Mouse (Mus musculus): ENCODE measurements around the gene Cited2. TPM values are rescaled to one million over a fixed set of nuclear protein-coding genes. Genes with fewer than 3 reads are reported as not detected.

Cited2 gene
- polyA plus RNA-seq, 1 experiment from 2014 or later, result 94.8 TPM

DNA sequence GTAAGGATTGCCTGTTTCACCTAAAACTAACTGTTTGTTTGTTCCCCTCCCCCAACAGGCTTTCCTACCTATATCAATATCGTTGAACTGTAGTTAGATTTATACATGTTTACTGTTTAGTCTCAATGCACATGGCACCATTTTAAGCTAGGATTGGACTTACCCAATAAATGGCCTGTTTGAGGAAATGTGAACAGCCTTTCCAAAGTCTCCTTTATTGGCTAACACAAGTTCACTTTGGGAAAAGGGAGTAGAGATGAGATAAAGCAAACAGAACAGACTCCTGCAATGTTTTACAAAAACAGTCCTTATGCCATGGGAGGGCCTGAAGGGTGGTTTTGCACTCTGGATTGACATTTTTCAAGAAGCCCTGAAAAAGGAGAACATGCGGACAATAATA lies 41.6 kb upstream of the Cited2 start:
- TF ChIP-seq CTCF (IDR thresholded peaks at IDR 0.05; ENCODE audit: low read depth), result no peak
- no peaks in the 10 kb centered on the region for H3K27me3 ChIP-seq (ENCODE audit: insufficient read depth, low read length)
- H3K9ac ChIP-seq (ENCODE audit: low read depth, low read length), result no peak overlapping the region
- H3K9me3 ChIP-seq (replicated peaks; ENCODE audit: low read length), result no peaks in the 10 kb centered on the region
- ATAC-seq (replicated peaks; ENCODE audit: low FRiP score, low read depth), result no peak
- H3K4me1 ChIP-seq (replicated peaks; ENCODE audit: insufficient read depth, low read length), result no peaks in the 10 kb centered on the region
- H3K4me2 ChIP-seq (ENCODE audit: low read length), result no peak overlapping the region
- no peak overlapping the region for H3K4me3 ChIP-seq (replicated peaks; ENCODE audit: low read depth, low read length)
- no peak for DNase-seq (ENCODE audit: low spot score)
- 86% methylated on average over 2 of the region's 2 CpGs for WGBS
- no peak overlapping the region for H3K27ac ChIP-seq
- H3K36me3 ChIP-seq (ENCODE audit: insufficient read depth, low read length), result no peaks in the 10 kb centered on the region

DNA sequence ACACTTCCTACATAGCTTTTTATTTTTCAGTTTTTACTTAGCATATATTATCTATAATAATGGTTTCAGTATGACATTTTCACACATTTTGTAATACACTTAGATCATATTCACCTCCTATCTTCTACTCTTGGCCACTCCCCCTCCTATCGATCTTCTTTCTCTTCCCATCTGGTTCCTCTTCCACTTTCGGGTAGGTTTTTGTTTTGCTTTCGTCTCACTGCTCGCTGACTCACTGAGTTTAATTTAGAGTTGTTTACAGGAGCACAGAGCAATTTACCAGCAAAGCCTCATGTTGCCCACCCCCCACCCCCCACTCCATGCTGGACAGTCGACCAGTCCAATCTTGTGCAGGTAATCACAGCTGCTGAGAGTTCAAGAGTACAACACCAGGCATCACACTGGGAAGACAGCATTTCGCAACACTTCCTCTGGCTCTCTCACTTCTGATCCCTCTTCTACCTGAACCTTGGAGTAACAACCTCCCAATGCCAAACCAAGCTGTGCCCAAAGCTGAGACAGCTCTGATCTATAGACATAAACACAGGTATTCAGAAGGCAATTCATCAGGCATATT lies 39.1 kb upstream of the Cited2 start:
- H3K27me3 ChIP-seq (ENCODE audit: insufficient read depth, low read length), result no peaks in the 10 kb centered on the region
- no peak overlapping the region for H3K9ac ChIP-seq (ENCODE audit: low read depth, low read length)
- WGBS, result 42% methylated on average over 6 of the region's 6 CpGs
- no peak overlapping the region for H3K4me2 ChIP-seq (ENCODE audit: low read length)
- H3K4me1 ChIP-seq (replicated peaks; ENCODE audit: insufficient read depth, low read length), result no peaks in the 10 kb centered on the region
- ATAC-seq (replicated peaks; ENCODE audit: low FRiP score, low read depth) (no peak), DNase-seq (ENCODE audit: low spot score) (no peak)
- TF ChIP-seq CTCF (IDR thresholded peaks at IDR 0.05; ENCODE audit: low read depth), result no peak
- no peak overlapping the region for H3K4me3 ChIP-seq (replicated peaks; ENCODE audit: low read depth, low read length)
- H3K9me3 ChIP-seq (replicated peaks; ENCODE audit: low read length), result no peaks in the 10 kb centered on the region
- no peak overlapping the region for H3K27ac ChIP-seq
- no peaks in the 10 kb centered on the region for H3K36me3 ChIP-seq (ENCODE audit: insufficient read depth, low read length)

- H3K4me3 ChIP-seq (replicated peaks; ENCODE audit: low read depth, low read length), result no peak overlapping the region
- no peak for TF ChIP-seq CTCF (IDR thresholded peaks at IDR 0.05; ENCODE audit: low read depth)
- DNase-seq (ENCODE audit: low spot score) (no peak), ATAC-seq (replicated peaks; ENCODE audit: low FRiP score, low read depth) (no peak)
- no peak overlapping the region for H3K9ac ChIP-seq (ENCODE audit: low read depth, low read length)
- no peaks in the 10 kb centered on the region for H3K9me3 ChIP-seq (replicated peaks; ENCODE audit: low read length)
- H3K4me1 ChIP-seq (replicated peaks; ENCODE audit: insufficient read depth, low read length), result no peaks in the 10 kb centered on the region
- 21% methylated on average over 4 of the region's 4 CpGs for WGBS
- no peaks in the 10 kb centered on the region for H3K36me3 ChIP-seq (ENCODE audit: insufficient read depth, low read length)
- no peak overlapping the region for H3K27ac ChIP-seq
- H3K27me3 ChIP-seq (ENCODE audit: insufficient read depth, low read length), result no peaks in the 10 kb centered on the region
- H3K4me2 ChIP-seq (ENCODE audit: low read length), result no peak overlapping the region
These were observed 33.2 kb upstream of the Cited2 start for GRCm38 (mm10) chr10:17689806-17690205.

- Histone ChIP-seq H3K4me1 (replicated peaks; ENCODE audit: insufficient read depth, low read length) (no peaks in the 10 kb centered on the region), H3K27ac (no peak overlapping the region), H3K4me3 (replicated peaks; ENCODE audit: low read depth, low read length) (no peak overlapping the region), H3K9ac (ENCODE audit: low read depth, low read length) (no peak overlapping the region), H3K27me3 (ENCODE audit: insufficient read depth, low read length) (no peaks in the 10 kb centered on the region), H3K4me2 (ENCODE audit: low read length) (no peak overlapping the region), H3K36me3 (ENCODE audit: insufficient read depth, low read length) (no peaks in the 10 kb centered on the region), H3K9me3 (replicated peaks; ENCODE audit: low read length) (no peaks in the 10 kb centered on the region)
- ATAC-seq (replicated peaks; ENCODE audit: low FRiP score, low read depth), result no peak
- no peak for DNase-seq (ENCODE audit: low spot score)
- no peak for TF ChIP-seq CTCF (IDR thresholded peaks at IDR 0.05; ENCODE audit: low read depth)
- 41% methylated on average over 1 of the region's 1 CpGs for WGBS
These were observed 31.3 kb upstream of the Cited2 start for GRCm38 (mm10) chr10:17691709-17692108.

DNA sequence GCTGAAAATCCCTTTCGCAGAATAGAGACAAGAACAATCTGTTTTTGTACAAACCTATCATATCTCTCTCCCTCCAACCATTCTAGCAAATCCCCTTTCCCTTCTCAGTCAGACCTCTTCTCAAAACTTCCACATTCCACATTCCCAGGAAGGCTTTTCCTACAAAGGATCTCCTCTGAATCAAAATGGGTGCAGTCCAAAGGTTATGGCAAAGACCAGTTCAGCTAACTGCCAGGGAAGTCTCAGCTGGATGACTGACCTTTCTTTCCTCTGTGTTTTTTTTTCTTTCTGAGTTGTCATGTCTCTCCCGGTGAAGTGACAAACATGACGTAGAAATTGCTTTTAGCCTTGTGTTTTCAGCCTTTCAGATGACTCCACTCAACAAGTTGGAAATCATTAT lies 27.2 kb upstream of the Cited2 start:
- Histone ChIP-seq H3K9me3 (replicated peaks; ENCODE audit: low read length) (no peaks in the 10 kb centered on the region), H3K36me3 (ENCODE audit: insufficient read depth, low read length) (no peaks in the 10 kb centered on the region), H3K4me1 (replicated peaks; ENCODE audit: insufficient read depth, low read length) (no peaks in the 10 kb centered on the region), H3K4me2 (ENCODE audit: low read length) (no peak overlapping the region), H3K9ac (ENCODE audit: low read depth, low read length) (no peak overlapping the region), H3K27ac (no peak overlapping the region), H3K4me3 (replicated peaks; ENCODE audit: low read depth, low read length) (no peak overlapping the region), H3K27me3 (ENCODE audit: insufficient read depth, low read length) (no peaks in the 10 kb centered on the region)
- TF ChIP-seq CTCF (IDR thresholded peaks at IDR 0.05; ENCODE audit: low read depth), result no peak
- ATAC-seq (replicated peaks; ENCODE audit: low FRiP score, low read depth), result no peak
- WGBS, result 74% methylated on average over 3 of the region's 3 CpGs
- no peak for DNase-seq (ENCODE audit: low spot score)

DNA sequence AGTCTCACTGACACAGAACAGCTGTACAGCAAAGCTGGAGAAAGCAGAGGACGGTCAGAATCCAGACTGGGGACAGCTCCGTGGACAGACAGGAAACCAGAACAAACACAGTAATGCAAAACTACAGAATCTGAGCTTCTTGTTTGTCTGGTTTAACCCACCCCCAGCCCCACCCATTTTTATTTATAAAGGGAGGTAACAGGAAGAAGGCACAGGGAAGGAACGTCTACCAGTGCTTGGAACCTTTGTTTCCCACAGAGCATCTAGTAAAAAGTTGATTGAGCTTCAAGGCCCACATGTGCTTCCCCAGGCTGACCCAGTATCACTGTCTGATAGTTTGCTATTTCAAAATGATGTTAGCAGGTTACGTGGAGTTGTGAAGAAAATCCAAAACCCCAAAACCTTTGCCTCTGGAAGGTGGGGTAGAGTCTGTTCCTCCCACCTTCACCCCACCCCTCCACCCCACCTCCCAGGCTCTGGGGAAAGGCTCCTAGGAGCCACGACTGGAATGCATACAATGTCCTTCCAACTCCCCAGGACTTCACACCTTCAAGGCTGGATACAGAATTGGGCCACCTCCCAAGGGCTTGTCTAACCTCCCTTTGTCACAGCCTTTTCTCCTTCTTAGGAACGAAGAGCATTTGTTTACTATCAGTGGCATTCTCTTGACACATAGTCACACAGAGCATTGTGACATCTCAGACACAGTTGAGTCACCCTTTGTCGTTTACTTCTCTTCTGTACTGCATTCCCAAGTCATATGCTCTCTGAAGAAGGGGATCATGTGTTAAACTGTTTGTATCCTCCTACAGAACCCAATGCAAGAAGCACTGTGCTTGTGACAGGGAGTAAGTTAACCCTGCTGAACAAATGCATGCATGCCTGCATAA lies 25.4 kb upstream of the Cited2 start:
- Histone ChIP-seq H3K4me2 (ENCODE audit: low read length) (no peak overlapping the region), H3K27me3 (ENCODE audit: insufficient read depth, low read length) (no peaks in the 10 kb centered on the region), H3K36me3 (ENCODE audit: insufficient read depth, low read length) (no peaks in the 10 kb centered on the region), H3K9ac (ENCODE audit: low read depth, low read length) (no peak overlapping the region), H3K4me1 (replicated peaks; ENCODE audit: insufficient read depth, low read length) (no peaks in the 10 kb centered on the region), H3K4me3 (replicated peaks; ENCODE audit: low read depth, low read length) (no peak overlapping the region), H3K27ac (no peak overlapping the region), H3K9me3 (replicated peaks; ENCODE audit: low read length) (no peaks in the 10 kb centered on the region)
- DNase-seq (ENCODE audit: low spot score) (no peak), ATAC-seq (replicated peaks; ENCODE audit: low FRiP score, low read depth) (no peak)
- 48% methylated on average over 7 of the region's 7 CpGs for WGBS
- no peak for TF ChIP-seq CTCF (IDR thresholded peaks at IDR 0.05; ENCODE audit: low read depth)
